Mouse (Mus musculus) MEL (cell line): ENCODE data around the gene Vangl1.

ENCODE experiments used
- CTCF ChIP-seq, 3 experiments: IDR thresholded peaks in 2 of 3; conservative IDR thresholded peaks in 1 of 3; 2 replicates each; pipeline ENCODE4 v1.5.1; 2011 to 2012; ENCODE audit warnings: low read length in 3 of 3, low read depth in 2 of 3, mild to moderate bottlenecking in 2 of 3, improper control_type of control experiment in 1 of 3, inconsistent platforms in 1 of 3, mixed read lengths in 1 of 3, moderate library complexity in 1 of 3; ENCODE audit not compliant: control insufficient read depth in 1 of 3, insufficient read depth in 1 of 3, poor library complexity in 1 of 3, severe bottlenecking in 1 of 3
- EP300 ChIP-seq, 2 experiments: IDR thresholded peaks; 2 replicates each; pipeline ENCODE4 v1.6.1; 2011; ENCODE audit warnings: improper control_type of control experiment in 2 of 2, low read length in 2 of 2, low read depth in 1 of 2, mild to moderate bottlenecking in 1 of 2
- POLR2A ChIP-seq, 2 experiments: IDR thresholded peaks; 2 replicates each; pipeline ENCODE4 v1.6.1; 2011 to 2012; ENCODE audit warnings: low read length in 2 of 2, mild to moderate bottlenecking in 2 of 2, control low read depth in 1 of 2, improper control_type of control experiment in 1 of 2, low read depth in 1 of 2, moderate library complexity in 1 of 2; ENCODE audit not compliant: control insufficient read depth in 1 of 2, insufficient read depth in 1 of 2, poor library complexity in 1 of 2
- POLR2AphosphoS2 ChIP-seq: IDR thresholded peaks from 2 replicates; pipeline ENCODE4 v1.6.1; 2011; ENCODE audit warnings: low read length, improper control_type of control experiment
- TAL1 ChIP-seq: IDR thresholded peaks from 2 replicates; pipeline ENCODE4 v1.6.1; 2012; ENCODE audit warnings: mild to moderate bottlenecking, inconsistent platforms, low read length, moderate library complexity, mixed read lengths

DNA sequence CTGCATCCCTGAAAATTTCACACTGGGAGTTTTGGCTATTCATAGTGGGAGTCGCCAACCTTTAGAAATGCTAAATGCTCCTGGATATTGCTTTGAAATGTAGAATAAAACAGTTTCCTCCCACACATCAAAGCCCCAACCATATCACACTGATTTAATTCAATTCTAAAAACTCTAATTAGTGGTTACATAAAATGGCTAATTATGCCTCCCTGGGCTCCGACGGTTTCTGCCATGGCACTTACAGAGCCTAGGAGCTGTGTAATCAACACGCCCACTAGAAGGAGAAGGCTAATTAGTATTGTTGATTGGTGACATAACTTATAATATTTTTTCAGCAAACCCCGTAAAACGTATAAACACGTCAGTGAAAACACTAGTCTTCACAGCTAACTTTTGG, 1.4 kb downstream of the Vangl1 start:
- TF ChIP-seq EP300 (IDR thresholded peaks at IDR 0.05; ENCODE audit: low read depth in 1 of 2, low read length in 2 of 2) = no peak
- no peak for TF ChIP-seq TAL1
- no peak for TF ChIP-seq POLR2A (IDR thresholded peaks at IDR 0.05; ENCODE audit: control insufficient read depth in 1 of 2, insufficient read depth in 1 of 2, low read depth in 1 of 2, low read length in 2 of 2, poor library complexity in 1 of 2)
- no peak for TF ChIP-seq CTCF (IDR thresholded peaks at IDR 0.05 in 2 of 3, conservative IDR thresholded peaks at IDR 0.05 in 1 of 3; ENCODE audit: control insufficient read depth in 1 of 3, insufficient read depth in 1 of 3, low read depth in 2 of 3, low read length in 3 of 3, poor library complexity in 1 of 3, severe bottlenecking in 1 of 3)
- no peak for TF ChIP-seq POLR2AphosphoS2
